Mouse (Mus musculus) lung, postnatal 0 days (tissue): ENCODE data around the gene Arhgef16.

Experiments used
- CTCF ChIP-seq: IDR thresholded peaks from 2 replicates; pipeline ENCODE4 v1.5.1; 2016; ENCODE audit warnings: antibody characterized with exemption, mild to moderate bottlenecking
- EP300 ChIP-seq: IDR thresholded peaks from 2 replicates; pipeline ENCODE4 v1.6.1; 2016; ENCODE audit warnings: antibody characterized with exemption, mild to moderate bottlenecking, control low read depth

DNA sequence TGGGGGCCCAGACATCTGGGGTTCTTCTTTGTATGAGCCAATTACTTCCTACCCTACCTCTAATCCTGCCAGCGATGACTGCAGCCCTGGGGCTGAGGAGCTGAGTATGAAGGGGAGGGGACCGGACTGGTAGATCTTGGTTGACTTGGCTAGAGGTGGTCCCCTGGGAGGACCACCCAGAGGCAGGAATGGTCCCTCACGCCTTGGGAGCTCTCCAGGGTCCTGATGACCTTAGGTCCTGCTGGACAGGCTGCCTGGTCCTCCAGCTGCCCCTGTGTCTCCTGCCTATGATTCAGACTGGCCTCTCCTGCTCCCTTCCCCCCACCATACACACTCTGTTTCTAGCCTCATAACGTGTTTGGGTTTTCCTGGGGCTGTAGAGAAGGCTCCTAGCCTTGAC lies 39.4 kb downstream of the Arhgef16 start:
- TF ChIP-seq CTCF (no peak), EP300 (no peak)
